Mouse (Mus musculus): ENCODE data around the gene Ttc39a. TPM values are rescaled to one million over a fixed set of nuclear protein-coding genes. Genes with fewer than 3 reads are reported as not detected.

Gene Ttc39a
- polyA plus RNA-seq, 1 experiment, result not detected

DNA sequence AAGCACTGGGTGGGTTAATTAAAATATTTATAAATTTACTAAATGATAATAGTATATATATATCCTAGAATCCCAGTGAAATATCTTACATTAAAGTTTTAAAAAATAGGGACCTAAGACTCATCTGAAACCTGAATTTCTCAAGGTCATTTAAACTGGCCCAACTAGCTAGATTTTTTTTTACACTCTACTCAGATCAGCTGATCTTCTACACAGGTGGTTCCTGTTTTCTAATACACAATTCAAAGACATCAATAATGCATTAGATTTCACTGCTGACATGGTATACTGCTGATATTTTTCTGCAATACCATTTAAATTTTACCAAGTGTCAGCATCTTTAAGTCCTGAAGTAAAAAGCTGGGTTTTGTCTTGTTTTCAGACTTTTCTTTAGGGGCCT, 57.5 kb downstream of the Ttc39a start:
- Histone ChIP-seq H3K4me3 (ENCODE audit: insufficient read depth, low read depth, low read length) (no peak overlapping the region), H3K27ac (replicated peaks; ENCODE audit: low read depth, low read length) (no peak overlapping the region), H3K4me1 (ENCODE audit: control insufficient read depth, insufficient read depth, insufficient read length, low read length) (no peaks in the 10 kb centered on the region; the same call in 1 of the 2 replicates)

DNA sequence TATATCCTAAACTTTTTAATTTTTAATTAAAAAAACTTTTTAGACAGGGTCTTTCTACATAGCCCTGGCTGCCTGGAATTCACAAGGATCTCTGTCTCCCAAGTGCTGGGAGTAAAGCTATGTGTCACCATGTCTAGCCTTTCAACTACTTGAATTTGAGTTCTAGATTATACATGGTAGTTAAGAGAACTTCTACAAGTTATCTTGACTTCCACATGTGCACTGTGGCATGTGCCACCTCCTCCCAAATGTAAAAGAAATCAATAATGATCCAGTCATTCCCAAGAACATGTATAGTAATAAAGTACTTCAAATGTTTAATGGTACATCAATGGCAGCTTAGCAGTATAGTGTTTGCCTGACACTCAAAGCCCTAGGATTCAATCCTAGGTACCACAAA, 61.3 kb downstream of the Ttc39a start:
- H3K27ac ChIP-seq (replicated peaks; ENCODE audit: low read depth, low read length), result no peak overlapping the region
- no peak overlapping the region for H3K4me3 ChIP-seq (ENCODE audit: insufficient read depth, low read depth, low read length)
- H3K4me1 ChIP-seq (ENCODE audit: control insufficient read depth, insufficient read depth, insufficient read length, low read length), result no peaks in the 10 kb centered on the region; the same call in none of the 2 replicates

GRCm38 (mm10) chr4:109471606-109472005, 65.2 kb downstream of the Ttc39a start:
- peak overlapping the region; percentile 79 for H3K27ac ChIP-seq (replicated peaks; ENCODE audit: low read depth, low read length)
- peaks cover 5% of the 10 kb centered on the region for H3K4me1 ChIP-seq (ENCODE audit: control insufficient read depth, insufficient read depth, insufficient read length, low read length)
- no peak overlapping the region for H3K4me3 ChIP-seq (ENCODE audit: insufficient read depth, low read depth, low read length)

GRCm38 (mm10) chr4:109472566-109472965, 66.1 kb downstream of the Ttc39a start:
- Histone ChIP-seq H3K4me1 (ENCODE audit: control insufficient read depth, insufficient read depth, insufficient read length, low read length) (peaks cover 5% of the 10 kb centered on the region), H3K27ac (replicated peaks; ENCODE audit: low read depth, low read length) (peak overlapping the region; percentile 67), H3K4me3 (ENCODE audit: insufficient read depth, low read depth, low read length) (no peak overlapping the region)

GRCm38 (mm10) chr4:109475078-109475477, 68.7 kb downstream of the Ttc39a start:
- Histone ChIP-seq H3K27ac (replicated peaks; ENCODE audit: low read depth, low read length) (no peak overlapping the region; the same call in 1 of the 2 replicates), H3K4me1 (ENCODE audit: control insufficient read depth, insufficient read depth, insufficient read length, low read length) (peaks cover 5% of the 10 kb centered on the region), H3K4me3 (ENCODE audit: insufficient read depth, low read depth, low read length) (0 out of 2 replicates have a peak overlapping the region, but pooled peaks have one; percentile 20)

DNA sequence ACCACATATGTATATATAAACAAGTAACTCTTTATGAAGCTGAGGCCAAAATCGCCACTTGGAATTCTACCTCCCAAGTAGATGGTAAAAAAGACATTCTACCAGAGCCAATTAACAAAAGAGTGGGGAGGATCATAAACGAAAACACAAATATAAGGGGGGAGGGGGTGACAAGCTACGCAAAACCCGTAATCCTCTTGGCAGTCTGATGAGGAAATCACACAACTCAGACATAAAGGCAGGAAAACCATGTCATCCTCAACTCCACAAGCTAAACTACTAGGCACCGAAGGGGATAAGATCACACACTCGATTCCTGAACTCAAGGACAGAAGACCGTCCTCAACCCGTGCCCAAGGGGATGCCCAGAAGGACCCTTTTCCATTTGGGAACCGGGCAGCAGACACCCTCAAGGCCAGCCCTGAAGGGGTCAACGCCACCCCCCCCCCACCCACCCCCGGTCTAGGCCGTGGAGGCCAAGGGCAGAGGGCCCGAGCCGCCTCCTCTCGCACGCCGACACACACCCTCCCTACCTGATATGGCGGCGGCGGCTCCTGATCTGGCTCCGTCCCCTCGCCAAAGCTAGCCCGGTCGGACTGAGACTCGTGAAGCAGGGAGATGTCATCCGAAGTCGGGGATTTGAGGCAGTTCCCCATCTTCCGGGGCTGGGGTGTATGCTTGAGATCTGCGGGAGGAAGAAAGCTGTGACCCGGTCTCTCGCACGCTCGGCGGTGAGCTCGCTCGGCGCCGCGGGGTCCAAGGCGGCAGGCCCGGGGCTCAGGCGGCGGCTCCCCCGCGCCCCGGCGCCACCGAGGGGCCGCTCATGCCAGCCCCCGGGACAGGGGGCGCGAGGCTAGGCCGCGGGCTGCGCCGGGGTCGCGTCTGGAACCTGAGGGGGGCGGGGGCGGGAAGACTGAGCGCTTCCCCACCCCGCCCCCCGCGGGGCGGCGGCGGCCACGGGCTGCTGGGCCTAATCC, 69.4 kb downstream of the Ttc39a start:
- Histone ChIP-seq H3K4me1 (ENCODE audit: control insufficient read depth, insufficient read depth, insufficient read length, low read length) (peaks cover 5% of the 10 kb centered on the region), H3K4me3 (ENCODE audit: insufficient read depth, low read depth, low read length) (peak overlapping the region; percentile 96), H3K27ac (replicated peaks; ENCODE audit: low read depth, low read length) (peak overlapping the region; percentile 95)

GRCm38 (mm10) chr4:109476554-109477014, 70.2 kb downstream of the Ttc39a start:
- Histone ChIP-seq H3K4me1 (ENCODE audit: control insufficient read depth, insufficient read depth, insufficient read length, low read length) (peaks cover 5% of the 10 kb centered on the region), H3K27ac (replicated peaks; ENCODE audit: low read depth, low read length) (peak overlapping the region; percentile 95), H3K4me3 (ENCODE audit: insufficient read depth, low read depth, low read length) (peak overlapping the region; percentile 96)

- H3K4me3 ChIP-seq (ENCODE audit: insufficient read depth, low read depth, low read length), result no peak overlapping the region
- peaks cover 5% of the 10 kb centered on the region; the same call in 1 of the 2 replicates for H3K4me1 ChIP-seq (ENCODE audit: control insufficient read depth, insufficient read depth, insufficient read length, low read length)
- H3K27ac ChIP-seq (replicated peaks; ENCODE audit: low read depth, low read length), result no peak overlapping the region
These were observed 71.0 kb downstream of the Ttc39a start for GRCm38 (mm10) chr4:109477454-109477853.

GRCm38 (mm10) chr4:109481424-109481823, 75.0 kb downstream of the Ttc39a start:
- Histone ChIP-seq H3K27ac (replicated peaks; ENCODE audit: low read depth, low read length) (no peak overlapping the region), H3K4me1 (ENCODE audit: control insufficient read depth, insufficient read depth, insufficient read length, low read length) (no peaks in the 10 kb centered on the region), H3K4me3 (ENCODE audit: insufficient read depth, low read depth, low read length) (no peak overlapping the region)

DNA sequence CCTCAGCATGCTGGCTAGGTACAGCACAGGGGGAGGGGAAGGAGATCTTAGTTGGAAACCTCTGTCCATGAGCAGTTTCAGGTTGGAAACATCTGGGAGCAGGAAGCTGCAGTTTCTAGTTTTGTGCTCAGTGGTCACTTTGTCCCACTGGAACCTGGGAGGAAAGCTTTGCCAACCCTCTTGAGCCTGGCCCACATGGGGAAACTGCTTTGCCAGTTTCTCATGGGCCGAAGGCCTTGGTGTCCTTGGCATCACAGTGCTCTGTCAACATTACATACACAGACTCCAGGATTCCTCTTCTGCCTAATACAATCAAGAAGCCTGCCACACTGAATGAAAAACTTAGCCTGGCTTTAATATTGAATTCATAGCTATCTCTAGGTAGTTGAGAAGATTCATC, 76.3 kb downstream of the Ttc39a start:
- no peak overlapping the region for H3K27ac ChIP-seq (replicated peaks; ENCODE audit: low read depth, low read length)
- H3K4me3 ChIP-seq (ENCODE audit: insufficient read depth, low read depth, low read length), result no peak overlapping the region
- no peaks in the 10 kb centered on the region for H3K4me1 ChIP-seq (ENCODE audit: control insufficient read depth, insufficient read depth, insufficient read length, low read length)

DNA sequence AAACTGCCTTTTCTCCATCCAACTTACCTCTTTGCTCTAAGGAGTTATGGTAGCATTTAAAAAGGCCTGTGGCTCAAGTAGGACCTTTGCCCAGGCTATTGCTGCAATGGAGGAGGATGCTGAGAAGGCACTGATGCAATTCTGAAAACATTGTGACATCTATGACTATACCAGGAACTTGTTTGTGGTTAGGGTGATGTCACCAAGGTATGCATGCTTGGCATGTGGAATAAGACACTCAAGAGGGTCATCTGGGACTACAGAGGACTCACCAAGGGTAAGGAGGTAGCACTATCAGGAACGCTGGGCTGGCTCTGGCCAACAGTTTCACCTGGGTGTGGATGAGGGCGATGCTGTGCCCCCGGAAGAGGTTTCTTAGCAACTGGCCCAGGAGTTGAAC, 78.2 kb downstream of the Ttc39a start, which contains the start of gene Rnf11:
Gene Rnf11, minus strand, starts transcription at position 108 of the 400 bp plus-strand sequence.
- no peak within 1 kb of the TSS for H3K27ac ChIP-seq (replicated peaks; ENCODE audit: low read depth, low read length)
- no peaks in the 10 kb centered on the region for H3K4me1 ChIP-seq (ENCODE audit: control insufficient read depth, insufficient read depth, insufficient read length, low read length)
- H3K4me3 ChIP-seq (ENCODE audit: insufficient read depth, low read depth, low read length), result no peak within 1 kb of the TSS

- no peaks in the 10 kb centered on the region for H3K4me1 ChIP-seq (ENCODE audit: control insufficient read depth, insufficient read depth, insufficient read length, low read length)
- no peak overlapping the region for H3K4me3 ChIP-seq (ENCODE audit: insufficient read depth, low read depth, low read length)
- H3K27ac ChIP-seq (replicated peaks; ENCODE audit: low read depth, low read length), result no peak overlapping the region
These were observed 82.4 kb downstream of the Ttc39a start for GRCm38 (mm10) chr4:109488812-109489211.

GRCm38 (mm10) chr4:109493581-109493980, 87.2 kb downstream of the Ttc39a start:
- H3K4me1 ChIP-seq (ENCODE audit: control insufficient read depth, insufficient read depth, insufficient read length, low read length), result no peaks in the 10 kb centered on the region
- no peak overlapping the region for H3K4me3 ChIP-seq (ENCODE audit: insufficient read depth, low read depth, low read length)
- no peak overlapping the region for H3K27ac ChIP-seq (replicated peaks; ENCODE audit: low read depth, low read length)

All from brown adipose tissue, adult 24 weeks (tissue).